Mouse (Mus musculus) liver, postnatal 0 days (tissue): ENCODE measurements around the gene Atp5g1. TPM values are rescaled to one million over a fixed set of nuclear protein-coding genes. Genes with fewer than 3 reads are reported as not detected.

Source experiments
- ATAC-seq: fragments of 200-750 bp; cut with Nextera tagmentation; 2 replicates; pipeline ENCODE4 v1.8.0; 2017; ENCODE audit warnings: mild to moderate bottlenecking, moderate library complexity
- DNase-seq: peaks from one replicate; pipeline ENCODE4 v3.0.0-alpha.2; 2016
- H3K27ac ChIP-seq: fragments of 300-500 bp; sonication (generic); 2 replicates; pipeline ENCODE4 v1.5.1; 2014; ENCODE audit warnings: antibody characterized with exemption, moderate library complexity, mild to moderate bottlenecking, low read depth
- H3K27me3 ChIP-seq: fragments of 300-500 bp; sonication (generic); 2 replicates; pipeline ENCODE4 v1.6.1; 2014; ENCODE audit warnings: low read length, control low read depth, mixed read lengths; ENCODE audit not compliant: insufficient read depth
- H3K36me3 ChIP-seq: fragments of 300-500 bp; sonication (generic); replicated peaks from 2 replicates; pipeline ENCODE4 v1.6.1; 2014; ENCODE audit warnings: mild to moderate bottlenecking, control low read depth, low read length, moderate library complexity, mixed read lengths; ENCODE audit not compliant: insufficient read depth
- H3K4me1 ChIP-seq: fragments of 300-500 bp; sonication (generic); 2 replicates; pipeline ENCODE4 v1.6.1; 2014; ENCODE audit warnings: antibody characterized with exemption, mild to moderate bottlenecking, control low read depth; ENCODE audit not compliant: insufficient read depth
- H3K4me2 ChIP-seq: fragments of 300-500 bp; sonication (generic); 2 replicates; pipeline ENCODE4 v1.6.1; 2014; ENCODE audit warnings: low read depth, mild to moderate bottlenecking, low read length, moderate library complexity, mixed read lengths
- H3K4me3 ChIP-seq: fragments of 300-500 bp; sonication (generic); 2 replicates; pipeline ENCODE4 v1.5.1; 2014; ENCODE audit warnings: low read depth, low read length
- H3K9ac ChIP-seq: fragments of 300-500 bp; sonication (generic); replicated peaks from 2 replicates; pipeline ENCODE4 v1.6.1; 2014; ENCODE audit warnings: mild to moderate bottlenecking, moderate library complexity
- H3K9me3 ChIP-seq: fragments of 300-500 bp; sonication (generic); 2 replicates; pipeline ENCODE4 v1.6.1; 2016; ENCODE audit warnings: mild to moderate bottlenecking, control low read depth, low read length, mixed read lengths
- CTCF ChIP-seq: sonication (generic); IDR thresholded peaks from 2 replicates; pipeline ENCODE4 v1.5.1; 2016; ENCODE audit warnings: antibody characterized with exemption, low read depth
- EP300 ChIP-seq: IDR thresholded peaks from 2 replicates; pipeline ENCODE4 v1.6.1; 2016; ENCODE audit warnings: antibody characterized with exemption, low read depth, mild to moderate bottlenecking
- WGBS: fragments of 180-500 bp; shearing (Covaris S2); extraction: QIAGEN DNeasy Blood & Tissue Kit; methylation state at CpG from one replicate; pipeline ENCODE4 v1.1.7; 2014; ENCODE audit not compliant: insufficient replicate concordance; 5-methylcytosine and 5-hydroxymethylcytosine counted together
- polyA plus RNA-seq: library from polyadenylated mRNA; unstranded; fragments of >200 nt; fragmentation: Nextera tagmentation; extraction: Ambion mirVana; gene quantifications from 2 replicates; pipeline ENCODE4 v1.2.1, GENCODE M21; 2015

Atp5g1 gene
- polyA plus RNA-seq, 1 experiment from 2014 or later: 849 TPM

DNA sequence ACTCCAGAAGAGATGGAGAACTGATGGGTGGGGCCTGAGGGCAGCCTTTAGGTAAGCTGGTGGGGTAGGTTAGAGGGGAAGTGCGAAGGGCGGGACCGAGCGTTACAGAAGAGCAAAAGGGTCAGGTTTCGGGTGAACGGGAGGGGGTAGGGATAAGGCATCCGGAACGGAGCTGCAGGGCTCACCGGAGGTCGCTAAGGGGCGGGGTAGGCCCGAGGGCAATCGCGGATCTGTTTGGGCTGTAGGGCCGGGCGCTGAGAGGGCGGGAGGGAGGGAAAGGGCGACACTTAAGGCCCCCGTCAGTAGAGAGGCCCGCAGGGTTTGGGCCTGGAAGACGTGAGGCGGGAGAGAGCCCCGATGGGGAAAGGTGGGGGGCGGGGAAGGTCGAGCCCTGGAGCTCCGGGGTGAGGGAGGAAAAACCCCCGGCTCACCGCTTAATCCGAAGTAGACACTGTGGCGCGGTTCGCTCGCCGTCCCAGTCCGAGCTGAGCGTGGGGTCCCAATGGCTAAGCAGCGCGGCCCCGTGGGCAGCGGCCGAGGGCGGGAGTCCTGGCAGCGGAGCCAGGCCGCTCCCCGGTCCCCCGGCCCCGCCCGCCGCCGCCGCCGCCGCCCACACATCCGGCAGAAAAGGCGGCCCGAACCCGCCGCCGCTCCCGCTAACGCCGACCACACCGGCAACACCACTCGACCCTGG is 10.8 kb downstream of the Atp5g1 start:
- Histone ChIP-seq H3K27ac (peak overlapping the region; percentile 94), H3K36me3 (peaks cover 31% of the 10 kb centered on the region), H3K9ac (peak overlapping the region; percentile 98), H3K9me3 (no peaks in the 10 kb centered on the region), H3K27me3 (no peaks in the 10 kb centered on the region), H3K4me2 (peak overlapping the region; percentile 91), H3K4me1 (peaks cover 20% of the 10 kb centered on the region), H3K4me3 (peak overlapping the region; percentile 99)
- WGBS: 1% methylated on average over 43 of the region's 64 CpGs
- ATAC-seq (peak; percentile 68), DNase-seq (peak; percentile 67)
- TF ChIP-seq EP300 (no peak), CTCF (no peak)

DNA sequence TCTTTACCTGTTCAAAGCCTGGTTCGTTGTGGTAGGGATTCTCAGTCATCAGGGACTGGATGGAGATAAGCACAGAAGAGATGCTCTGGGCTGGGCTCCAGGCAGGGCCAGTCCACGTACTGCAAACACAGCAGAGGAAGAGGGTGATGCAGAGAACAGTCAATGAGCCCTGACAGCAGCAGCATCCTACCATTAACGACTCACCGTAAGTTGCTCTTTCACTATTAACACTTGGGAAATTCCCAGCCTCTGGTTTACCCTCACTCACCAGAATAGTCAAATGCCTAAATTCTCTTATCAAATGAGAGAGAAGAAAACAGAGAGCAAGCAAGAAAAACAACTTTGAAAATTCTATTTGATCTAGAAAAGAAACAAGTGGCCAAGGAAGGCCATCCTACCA is 17.2 kb downstream of the Atp5g1 start:
- 85% methylated on average over 4 of the region's 4 CpGs for WGBS
- DNase-seq (no peak), ATAC-seq (no peak)
- H3K27ac ChIP-seq: no peak overlapping the region
- H3K4me1 ChIP-seq: peaks cover 4% of the 10 kb centered on the region
- peaks cover 82% of the 10 kb centered on the region for H3K36me3 ChIP-seq
- no peak overlapping the region for H3K9ac ChIP-seq
- no peak overlapping the region for H3K4me3 ChIP-seq
- no peak overlapping the region for H3K4me2 ChIP-seq
- TF ChIP-seq CTCF (no peak), EP300 (no peak)
- no peaks in the 10 kb centered on the region for H3K9me3 ChIP-seq
- no peaks in the 10 kb centered on the region for H3K27me3 ChIP-seq

DNA sequence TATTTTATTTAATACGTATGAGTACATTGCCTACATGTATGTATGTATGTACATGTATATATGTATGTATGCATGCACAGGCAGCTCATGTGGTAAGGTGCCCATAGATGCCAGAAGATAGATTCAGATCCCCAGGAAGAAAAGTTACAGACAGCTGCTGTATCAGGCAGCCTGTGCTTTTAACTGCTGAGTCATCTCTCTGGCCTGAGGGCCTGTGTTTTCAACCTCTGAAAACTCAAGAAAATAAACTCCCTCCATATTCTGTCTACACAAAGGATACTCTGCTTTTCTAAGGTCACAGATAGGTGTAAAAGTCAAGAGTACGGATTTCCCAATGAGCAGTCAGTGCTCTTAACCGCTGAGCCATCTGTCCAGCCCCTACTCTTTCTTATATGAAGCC is 24.6 kb downstream of the Atp5g1 start:
- no peak overlapping the region for H3K4me3 ChIP-seq
- DNase-seq (no peak), ATAC-seq (no peak)
- TF ChIP-seq CTCF: no peak
- TF ChIP-seq EP300: no peak
- no peaks in the 10 kb centered on the region for H3K27me3 ChIP-seq
- H3K36me3 ChIP-seq: peaks cover 81% of the 10 kb centered on the region
- H3K9me3 ChIP-seq: no peaks in the 10 kb centered on the region
- WGBS: 85% methylated on average over 3 of the region's 3 CpGs
- no peak overlapping the region for H3K9ac ChIP-seq
- H3K27ac ChIP-seq: no peak overlapping the region
- H3K4me2 ChIP-seq: no peak overlapping the region
- H3K4me1 ChIP-seq: peaks cover 2% of the 10 kb centered on the region; the same call in 1 of the 2 replicates

DNA sequence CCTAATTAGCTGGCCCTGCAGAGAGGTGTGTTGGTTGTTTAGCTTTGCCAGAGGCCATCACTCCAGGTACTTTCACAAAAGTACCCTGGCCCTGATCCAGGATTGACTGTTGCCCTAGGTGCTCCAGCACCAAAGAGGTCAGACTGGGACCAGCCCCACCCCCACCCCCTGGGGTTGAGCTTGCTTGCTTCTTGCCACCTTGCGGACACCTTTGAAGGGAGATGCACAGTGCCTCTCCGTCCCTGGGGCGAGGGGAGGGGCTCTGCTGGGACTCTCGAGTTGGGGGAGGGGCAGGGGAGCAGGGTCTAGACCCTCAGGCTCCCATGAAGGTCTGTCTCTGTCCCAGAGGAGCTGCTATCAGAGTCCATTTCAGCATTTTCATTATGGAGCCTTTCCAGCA is 25.5 kb downstream of the Atp5g1 start:
- ATAC-seq (peak; percentile 36; the same call in 1 of the 2 replicates), DNase-seq (peak; percentile 43)
- WGBS: 75% methylated on average over 4 of the region's 4 CpGs
- Histone ChIP-seq H3K9me3 (no peaks in the 10 kb centered on the region), H3K4me3 (no peak overlapping the region), H3K36me3 (peaks cover 77% of the 10 kb centered on the region), H3K27me3 (no peaks in the 10 kb centered on the region), H3K4me2 (no peak overlapping the region), H3K9ac (no peak overlapping the region), H3K4me1 (peaks cover 2% of the 10 kb centered on the region; the same call in 1 of the 2 replicates), H3K27ac (no peak overlapping the region)
- TF ChIP-seq EP300: no peak
- no peak for TF ChIP-seq CTCF

DNA sequence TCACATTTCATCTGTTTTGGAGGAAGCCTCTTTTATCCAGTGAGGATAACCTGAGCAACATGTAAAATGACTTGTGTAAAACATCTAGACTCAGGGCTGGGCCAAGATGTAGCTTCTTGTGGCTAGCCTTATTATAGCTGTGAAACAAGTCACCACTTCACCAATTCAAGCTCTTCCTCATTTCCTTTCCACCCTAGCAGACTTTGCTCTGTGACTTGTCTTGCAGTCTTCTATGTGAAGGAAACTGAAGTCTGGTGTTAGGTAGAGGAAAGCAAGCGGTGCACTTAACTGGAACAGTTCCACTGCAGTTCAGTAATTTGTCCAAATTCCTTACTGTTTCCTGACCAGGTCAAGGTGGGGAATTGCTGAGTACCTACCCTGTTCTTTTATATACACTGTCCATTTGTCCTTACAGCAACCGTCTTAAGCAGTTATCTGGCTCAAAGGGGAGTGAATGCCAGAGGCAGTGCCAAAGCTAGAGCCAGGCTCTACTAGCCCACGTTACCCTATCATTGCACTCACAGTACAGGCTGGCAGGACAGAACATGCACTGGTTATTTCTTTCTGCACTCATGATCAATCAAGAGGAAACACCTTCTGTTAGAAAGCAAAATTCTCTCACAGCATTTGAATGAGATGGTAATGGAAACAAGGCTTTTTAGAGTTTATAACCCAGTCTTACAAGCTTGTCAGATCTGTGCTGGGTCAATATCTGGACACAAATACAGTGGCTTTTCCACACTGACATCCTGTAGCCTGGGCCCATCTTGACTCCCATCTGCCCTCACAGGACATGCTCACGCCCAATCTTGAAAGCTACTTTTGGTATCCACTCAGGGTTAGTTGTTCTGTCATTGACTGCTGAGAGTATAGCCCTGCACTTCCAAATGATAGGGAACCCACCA is 27.7 kb downstream of the Atp5g1 start:
- ATAC-seq (no peak), DNase-seq (no peak)
- no peak overlapping the region for H3K4me2 ChIP-seq
- no peaks in the 10 kb centered on the region for H3K9me3 ChIP-seq
- no peak overlapping the region for H3K9ac ChIP-seq
- H3K36me3 ChIP-seq: peaks cover 74% of the 10 kb centered on the region
- TF ChIP-seq EP300: no peak
- TF ChIP-seq CTCF: no peak
- H3K27me3 ChIP-seq: no peaks in the 10 kb centered on the region
- H3K27ac ChIP-seq: no peak overlapping the region
- H3K4me3 ChIP-seq: no peak overlapping the region
- 83% methylated on average over 4 of the region's 4 CpGs for WGBS
- peaks cover 2% of the 10 kb centered on the region; the same call in 1 of the 2 replicates for H3K4me1 ChIP-seq

DNA sequence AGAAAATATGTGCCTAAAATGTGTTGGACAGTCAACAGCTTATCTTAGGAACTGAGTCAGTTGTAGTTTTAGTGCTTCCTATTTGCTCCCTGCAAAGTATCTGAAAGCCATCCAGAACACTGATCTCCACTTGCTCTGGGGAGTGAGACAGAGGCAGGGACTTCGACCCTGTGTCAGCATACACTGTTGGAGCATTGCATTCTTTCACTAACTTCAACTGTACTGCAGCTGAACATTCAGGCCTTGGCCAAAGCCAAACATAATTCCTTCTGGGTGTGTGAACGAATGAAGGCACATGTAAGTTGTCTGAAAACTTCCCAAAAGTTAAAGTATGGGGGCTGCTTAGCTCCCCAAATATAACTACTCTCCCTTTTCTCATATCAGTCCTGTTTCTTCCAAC is 28.7 kb downstream of the Atp5g1 start:
- Histone ChIP-seq H3K4me3 (no peak overlapping the region), H3K4me2 (no peak overlapping the region), H3K27ac (no peak overlapping the region), H3K4me1 (peaks cover 2% of the 10 kb centered on the region; the same call in 1 of the 2 replicates), H3K9me3 (no peaks in the 10 kb centered on the region), H3K36me3 (peaks cover 69% of the 10 kb centered on the region), H3K9ac (no peak overlapping the region), H3K27me3 (no peaks in the 10 kb centered on the region)
- ATAC-seq (no peak), DNase-seq (no peak)
- TF ChIP-seq CTCF: no peak
- no peak for TF ChIP-seq EP300
- 60% methylated on average over 2 of the region's 2 CpGs for WGBS
